ENCODE assay signal across 8 mouse cellular contexts in genomic region chr16:44347071-44347901, GRCm38 (mm10). TPM values are rescaled to one million over a fixed set of nuclear protein-coding genes. Genes with fewer than 3 reads are reported as not detected.
A peak's percentile ranks its signal among the peaks of the same experiment; 100 is the strongest.
DNase-seq lines count a peak whose midpoint lies in the region; ATAC-seq and TF ChIP-seq lines count a peak whose summit lies in the region.

Gene Spice1 (plus strand): TSS chr16:44347121.

- H3K9ac ChIP-seq in heart, embryonic 14.5 days (ENCODE audit: low read length), result peak within 1 kb of the TSS; percentile 83
- peak within 1 kb of the TSS; percentile 82 for H3K9ac ChIP-seq in liver, embryonic 14.5 days (replicated peaks)
- peak within 1 kb of the TSS; percentile 68 for H3K9ac ChIP-seq in neural tube, embryonic 11.5 days (ENCODE audit: low read length)
- peak within 1 kb of the TSS; percentile 79 for H3K9ac ChIP-seq in stomach, postnatal 0 days (ENCODE audit: low read length)

- peaks cover 4% of the 10 kb centered on the region; the same call in 1 of the 2 replicates for H3K4me1 ChIP-seq in brown adipose tissue, adult 24 weeks (ENCODE audit: control insufficient read depth, insufficient read depth, insufficient read length, low read length)
- peaks cover 2 to 10% of the 10 kb centered on the region in 2 experiments; a peak in 3 of 4 replicates for H3K4me1 ChIP-seq in heart, embryonic 14.5 days (ENCODE audit: control insufficient read depth in 2 of 2, insufficient read depth in 2 of 2, low read length in 2 of 2)
- H3K4me1 ChIP-seq in liver, embryonic 14.5 days (replicated peaks; ENCODE audit: control insufficient read depth in 2 of 2, insufficient read depth in 2 of 2, low read length in 1 of 2), result peaks cover 23 to 25% of the 10 kb centered on the region in 2 experiments
- H3K4me1 ChIP-seq in neural tube, embryonic 11.5 days (ENCODE audit: control insufficient read depth, insufficient read depth, low read length), result peaks cover 11% of the 10 kb centered on the region
- no peaks in the 10 kb centered on the region for H3K4me1 ChIP-seq in stomach, postnatal 0 days (replicated peaks; ENCODE audit: control insufficient read depth, insufficient read depth)

- peak within 1 kb of the TSS; percentile 80 for H3K4me2 ChIP-seq in heart, embryonic 14.5 days (ENCODE audit: low read length)
- peak within 1 kb of the TSS; percentile 91 for H3K4me2 ChIP-seq in liver, embryonic 14.5 days (ENCODE audit: low read depth)
- peak within 1 kb of the TSS; percentile 61 for H3K4me2 ChIP-seq in neural tube, embryonic 11.5 days (ENCODE audit: low read depth)
- H3K4me2 ChIP-seq in stomach, postnatal 0 days (replicated peaks; ENCODE audit: low read depth), result peak within 1 kb of the TSS; percentile 63

- DNase-seq in CD4-positive, CD25-positive, alpha-beta regulatory T cell, adult 2 months (ENCODE audit: low read depth, low spot score), result peak; percentile 97
- DNase-seq in fat pad, adult 2 months (ENCODE audit: extremely low read depth, low read depth, low spot score), result peak; percentile 16
- peak; percentile 98 for DNase-seq in kidney, postnatal 14 days
- peak; percentile 82 to 85 (median 85) for DNase-seq in liver, embryonic 14.5 days (ENCODE audit: low read depth in 3 of 3, low spot score in 3 of 3)
- peak; percentile 95 for DNase-seq in neural tube, embryonic 11.5 days (ENCODE audit: low spot score)
- DNase-seq in stomach, postnatal 0 days (ENCODE audit: low spot score), result peak; percentile 96

- H3K27me3 ChIP-seq in heart, embryonic 14.5 days (ENCODE audit: control insufficient read depth, insufficient read depth, low read length), result no peaks in the 10 kb centered on the region
- H3K27me3 ChIP-seq in liver, embryonic 14.5 days (ENCODE audit: control insufficient read depth, insufficient read depth, low read length), result no peaks in the 10 kb centered on the region
- no peaks in the 10 kb centered on the region for H3K27me3 ChIP-seq in neural tube, embryonic 11.5 days (ENCODE audit: control insufficient read depth, insufficient read depth, low read length)
- no peaks in the 10 kb centered on the region for H3K27me3 ChIP-seq in stomach, postnatal 0 days (ENCODE audit: control insufficient read depth, insufficient read depth, low read length)

- H3K4me3 ChIP-seq in brown adipose tissue, adult 24 weeks (ENCODE audit: insufficient read depth, low read depth, low read length), result peak within 1 kb of the TSS; percentile 85
- peak within 1 kb of the TSS; percentile 82 to 92 for H3K4me3 ChIP-seq in heart, embryonic 14.5 days (ENCODE audit: control insufficient read depth in 1 of 2, insufficient read depth in 1 of 2, low read depth in 1 of 2, low read length in 2 of 2)
- H3K4me3 ChIP-seq in liver, embryonic 14.5 days (ENCODE audit: insufficient read depth in 1 of 2, low read depth in 2 of 2, low read length in 2 of 2), result peak within 1 kb of the TSS; percentile 69 to 92
- H3K4me3 ChIP-seq in neural tube, embryonic 11.5 days (ENCODE audit: low read depth, low read length), result peak within 1 kb of the TSS; percentile 67
- H3K4me3 ChIP-seq in stomach, postnatal 0 days (ENCODE audit: low read depth, low read length), result peak within 1 kb of the TSS; percentile 80

- no peaks in the 10 kb centered on the region for H3K9me3 ChIP-seq in heart, embryonic 14.5 days (ENCODE audit: control insufficient read depth, low read length)
- no peaks in the 10 kb centered on the region for H3K9me3 ChIP-seq in liver, embryonic 14.5 days (ENCODE audit: control insufficient read depth, low read length)
- no peaks in the 10 kb centered on the region for H3K9me3 ChIP-seq in neural tube, embryonic 11.5 days (ENCODE audit: control insufficient read depth, low read length)
- no peaks in the 10 kb centered on the region for H3K9me3 ChIP-seq in stomach, postnatal 0 days (ENCODE audit: control insufficient read depth, low read length)

- peak; percentile 72 for TF ChIP-seq CTCF in liver, embryonic 14.5 days (IDR thresholded peaks at IDR 0.05; ENCODE audit: low read depth)
- peak; percentile 71 for TF ChIP-seq CTCF in stomach, postnatal 0 days (IDR thresholded peaks at IDR 0.05; ENCODE audit: low read depth)

- ATAC-seq in heart, embryonic 14.5 days (ENCODE audit: insufficient number of reproducible peaks, insufficient read depth, low FRiP score, low read depth), result peak; percentile 98
- peak; percentile 98 for ATAC-seq in liver, embryonic 14.5 days (ENCODE audit: insufficient read depth)
- ATAC-seq in neural tube, embryonic 11.5 days (ENCODE audit: insufficient read depth, low FRiP score, low TSS enrichment), result peak; percentile 99
- peak; percentile 98 for ATAC-seq in stomach, postnatal 0 days (ENCODE audit: low FRiP score, low TSS enrichment)

- H3K36me3 ChIP-seq in heart, embryonic 14.5 days (ENCODE audit: control insufficient read depth, insufficient read depth, low read length), result no peaks in the 10 kb centered on the region
- H3K36me3 ChIP-seq in liver, embryonic 14.5 days (replicated peaks; ENCODE audit: control insufficient read depth, insufficient read depth, low read depth), result no peaks in the 10 kb centered on the region
- H3K36me3 ChIP-seq in neural tube, embryonic 11.5 days (ENCODE audit: control insufficient read depth, insufficient read depth, low read length), result no peaks in the 10 kb centered on the region
- H3K36me3 ChIP-seq in stomach, postnatal 0 days (ENCODE audit: control insufficient read depth, insufficient read depth, low read length), result no peaks in the 10 kb centered on the region

- H3K27ac ChIP-seq in brown adipose tissue, adult 24 weeks (replicated peaks; ENCODE audit: low read depth, low read length), result peak within 1 kb of the TSS; percentile 79
- H3K27ac ChIP-seq in heart, embryonic 14.5 days (replicated peaks in 1 of 2; ENCODE audit: control insufficient read depth in 1 of 2, insufficient read depth in 1 of 2, low read depth in 2 of 2, low read length in 2 of 2), result peak within 1 kb of the TSS; percentile 79 to 91
- peak within 1 kb of the TSS; percentile 92 for H3K27ac ChIP-seq in liver, embryonic 14.5 days
- H3K27ac ChIP-seq in neural tube, embryonic 11.5 days (ENCODE audit: low read depth, low read length), result peak within 1 kb of the TSS; percentile 69
- peak within 1 kb of the TSS; percentile 97 for H3K27ac ChIP-seq in stomach, postnatal 0 days (replicated peaks)

- TF ChIP-seq EP300 in liver, embryonic 14.5 days (IDR thresholded peaks at IDR 0.05; ENCODE audit: low read depth), result no peak
- no peak for TF ChIP-seq EP300 in stomach, postnatal 0 days (optimal IDR thresholded peaks at IDR 0.05)

- under 1% methylated on average over 66 of the region's 67 CpGs for WGBS in heart, embryonic 14.5 days
- under 1% methylated on average over 67 of the region's 67 CpGs for WGBS in liver, embryonic 14.5 days (ENCODE audit: insufficient replicate concordance)
- under 1% methylated on average over 67 of the region's 67 CpGs for WGBS in neural tube, embryonic 11.5 days
- under 1% methylated on average over 67 of the region's 67 CpGs for WGBS in stomach, postnatal 0 days

RNA-seq across cellular contexts. Expression of gene Spice1, which starts in this region (rescaled TPM):
- 5.4 and 7.0 TPM in 2 replicates for polyA plus RNA-seq in brown adipose tissue, adult 24 weeks (2012; ENCODE audit: insufficient read depth, insufficient read length, missing spikeins)
- polyA plus RNA-seq in heart, embryonic 14.5 days (2014; fragmentation: Nextera tagmentation; extraction: Ambion mirVana), result 15.1 and 20.2 TPM in 2 replicates
- 6.2 and 8.3 TPM in 2 replicates for polyA plus RNA-seq in liver, embryonic 14.5 days (2012; rRNA removed)
- 4.8 and 9.2 TPM in 2 replicates for polyA plus RNA-seq in liver, embryonic 14.5 days (2014; fragmentation: Nextera tagmentation; extraction: Ambion mirVana)
- 29.9 and 33.0 TPM in 2 replicates for polyA plus RNA-seq in neural tube, embryonic 11.5 days (2014; fragmentation: Nextera tagmentation; extraction: Ambion mirVana)
- polyA plus RNA-seq in stomach, postnatal 0 days (2015; fragmentation: Nextera tagmentation; extraction: Ambion mirVana), result 7.9 and 8.4 TPM in 2 replicates

Comparison
In these comparisons a context has a peak if more than half of its experiments do, and no peak if none do; other contexts are left out.
1. Peak in every context shown above with its lines: DNase-seq, ATAC-seq, H3K4me3 ChIP-seq and H3K27ac ChIP-seq.
2. DNase-seq: peak in every context shown above with its lines; median percentile 98 in kidney, postnatal 14 days; 97 in CD4-positive, CD25-positive, alpha-beta regulatory T cell, adult 2 months; 96 in stomach, postnatal 0 days; 95 in neural tube, embryonic 11.5 days; 85 in liver, embryonic 14.5 days; 16 in fat pad, adult 2 months.